Mouse (Mus musculus) cerebellum, postnatal 25 days (tissue): ENCODE measurements around the gene Tmem63a.

Experiments
- DNase-seq, 2 experiments: peaks; one replicate each; pipeline ENCODE4 v3.0.0; 2021; ENCODE audit warnings: mixed read lengths in 2 of 2

Tmem63a gene

GRCm38 (mm10) chr1:181011601-181012000, 69.5 kb downstream of the Tmem63a start:
- DNase-seq: peak in 1 of 2 experiments; percentile 6

- DNase-seq: peak in 1 of 2 experiments; percentile 1
Measured at GRCm38 (mm10) chr1:181012416-181012815, 70.3 kb downstream of the Tmem63a start.

- DNase-seq: peak in 1 of 2 experiments; percentile 3
Measured at GRCm38 (mm10) chr1:181013446-181013845, 71.3 kb downstream of the Tmem63a start.

GRCm38 (mm10) chr1:181014731-181015500, 72.8 kb downstream of the Tmem63a start:
- DNase-seq: peak; percentile 61 to 75

GRCm38 (mm10) chr1:181015558-181015957, 73.4 kb downstream of the Tmem63a start:
- DNase-seq: peak; percentile 42 to 45

- DNase-seq: no peak
Measured at GRCm38 (mm10) chr1:181016045-181016444, 73.9 kb downstream of the Tmem63a start.

- DNase-seq: peak; percentile 79 to 83
Measured at GRCm38 (mm10) chr1:181016532-181017131, 74.5 kb downstream of the Tmem63a start.

- peak; percentile 90 to 93 for DNase-seq
Measured at GRCm38 (mm10) chr1:181017212-181017711, 75.1 kb downstream of the Tmem63a start.

- no peak for DNase-seq
Measured at GRCm38 (mm10) chr1:181017890-181018420, 75.8 kb downstream of the Tmem63a start.

GRCm38 (mm10) chr1:181020756-181021487, 78.8 kb downstream of the Tmem63a start, which contains the start of gene Ephx1:
Ephx1 (minus strand) TSS chr1:181020904.
- no peak for DNase-seq

GRCm38 (mm10) chr1:181021488-181021865, 79.3 kb downstream of the Tmem63a start:
- no peak for DNase-seq

- DNase-seq: peak; percentile 61 to 80
Measured at GRCm38 (mm10) chr1:181022265-181022664, 80.1 kb downstream of the Tmem63a start.
